Mouse (Mus musculus): ENCODE results near the gene Fgfr2.

Gene Fgfr2

DNA sequence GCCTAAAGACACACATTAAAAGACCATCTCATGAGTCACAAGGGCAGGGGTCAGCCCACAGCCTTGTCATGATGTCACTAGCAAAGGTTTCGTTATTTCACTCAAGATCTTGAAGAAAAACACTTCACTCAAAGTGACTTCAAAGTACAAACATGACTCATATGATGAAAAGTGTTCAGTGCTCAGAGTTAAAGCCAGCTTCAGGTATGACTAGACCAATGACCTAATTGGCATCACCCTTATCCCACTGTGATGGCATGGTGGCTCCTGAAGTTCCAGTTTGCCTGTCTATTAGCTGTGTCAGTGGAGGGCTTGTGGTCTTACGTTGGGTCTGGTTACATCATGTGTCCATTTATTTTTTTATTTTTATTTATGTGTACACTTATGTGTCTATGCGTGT, 36.4 kb upstream of the Fgfr2 start:
- H3K4me1 ChIP-seq (replicated peaks; ENCODE audit: low read depth, low read length) = no peaks in the 10 kb centered on the region
- H3K27me3 ChIP-seq (ENCODE audit: insufficient read depth, low read length) = peaks cover 31% of the 10 kb centered on the region
- H3K36me3 ChIP-seq (ENCODE audit: insufficient read depth, low read length) = no peaks in the 10 kb centered on the region
- no peaks in the 10 kb centered on the region for H3K9me3 ChIP-seq (ENCODE audit: low read length)
- TF ChIP-seq CTCF (conservative IDR thresholded peaks at IDR 0.05; ENCODE audit: low read length) = no peak
- no peak for TF ChIP-seq NANOG (IDR thresholded peaks at IDR 0.05; ENCODE audit: borderline replicate concordance, low read length)
- no peak for TF ChIP-seq POU5F1 (IDR thresholded peaks at IDR 0.05; ENCODE audit: borderline replicate concordance, low read length)
- no peak overlapping the region for H3K4me3 ChIP-seq (replicated peaks; ENCODE audit: low read length)

DNA sequence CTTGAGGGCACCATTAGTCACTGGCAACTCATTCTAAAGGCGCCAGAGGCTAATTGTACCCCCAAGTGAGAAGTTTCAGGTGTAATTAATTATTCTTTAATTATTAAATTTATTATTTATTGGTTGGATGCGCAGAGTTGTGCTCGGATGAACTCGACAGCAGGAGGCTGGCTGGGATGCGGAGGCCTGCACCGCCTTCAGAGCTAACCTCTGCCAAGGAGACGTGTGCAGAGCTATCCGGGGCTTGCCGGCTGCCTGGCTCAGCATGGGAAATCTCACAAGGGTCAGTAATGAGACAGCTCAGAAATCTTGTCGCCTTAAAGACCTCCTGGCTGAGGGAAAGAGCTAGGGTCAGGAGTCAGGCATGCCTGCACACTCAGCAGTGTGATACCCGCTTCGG, 32.5 kb upstream of the Fgfr2 start:
- TF ChIP-seq NANOG (IDR thresholded peaks at IDR 0.05; ENCODE audit: borderline replicate concordance, low read length) = no peak
- Histone ChIP-seq H3K27me3 (ENCODE audit: insufficient read depth, low read length) (peaks cover 26% of the 10 kb centered on the region), H3K36me3 (ENCODE audit: insufficient read depth, low read length) (no peaks in the 10 kb centered on the region), H3K9me3 (ENCODE audit: low read length) (no peaks in the 10 kb centered on the region), H3K4me3 (replicated peaks; ENCODE audit: low read length) (no peak overlapping the region), H3K4me1 (replicated peaks; ENCODE audit: low read depth, low read length) (no peaks in the 10 kb centered on the region)

DNA sequence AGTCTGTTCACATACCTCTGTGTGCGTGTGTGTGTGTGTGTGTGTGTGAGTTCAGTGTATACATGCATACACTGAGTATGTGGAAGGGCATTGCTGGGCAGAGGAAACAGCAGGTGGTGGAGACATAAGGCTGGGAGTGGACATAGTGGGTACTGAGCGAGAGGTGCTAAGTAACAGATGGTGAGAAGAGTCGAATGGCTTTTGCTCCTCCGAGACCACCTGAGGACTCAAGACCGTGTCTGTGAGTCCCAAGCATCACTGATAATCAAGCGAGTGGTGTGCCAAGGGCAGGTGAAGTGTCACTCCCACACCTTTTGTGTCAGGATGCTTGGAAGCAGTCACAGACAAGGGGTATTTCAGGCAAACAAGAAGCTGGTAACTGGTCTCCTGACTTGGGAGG, 31.7 kb upstream of the Fgfr2 start:
- no peaks in the 10 kb centered on the region for H3K9me3 ChIP-seq (ENCODE audit: low read length)
- TF ChIP-seq CTCF (conservative IDR thresholded peaks at IDR 0.05; ENCODE audit: low read length) = no peak
- no peak for TF ChIP-seq NANOG (IDR thresholded peaks at IDR 0.05; ENCODE audit: borderline replicate concordance, low read length)
- no peak for TF ChIP-seq POU5F1 (IDR thresholded peaks at IDR 0.05; ENCODE audit: borderline replicate concordance, low read length)
- no peaks in the 10 kb centered on the region for H3K4me1 ChIP-seq (replicated peaks; ENCODE audit: low read depth, low read length)
- H3K4me3 ChIP-seq (replicated peaks; ENCODE audit: low read length) = no peak overlapping the region
- peaks cover 26% of the 10 kb centered on the region for H3K27me3 ChIP-seq (ENCODE audit: insufficient read depth, low read length)
- no peaks in the 10 kb centered on the region for H3K36me3 ChIP-seq (ENCODE audit: insufficient read depth, low read length)

DNA sequence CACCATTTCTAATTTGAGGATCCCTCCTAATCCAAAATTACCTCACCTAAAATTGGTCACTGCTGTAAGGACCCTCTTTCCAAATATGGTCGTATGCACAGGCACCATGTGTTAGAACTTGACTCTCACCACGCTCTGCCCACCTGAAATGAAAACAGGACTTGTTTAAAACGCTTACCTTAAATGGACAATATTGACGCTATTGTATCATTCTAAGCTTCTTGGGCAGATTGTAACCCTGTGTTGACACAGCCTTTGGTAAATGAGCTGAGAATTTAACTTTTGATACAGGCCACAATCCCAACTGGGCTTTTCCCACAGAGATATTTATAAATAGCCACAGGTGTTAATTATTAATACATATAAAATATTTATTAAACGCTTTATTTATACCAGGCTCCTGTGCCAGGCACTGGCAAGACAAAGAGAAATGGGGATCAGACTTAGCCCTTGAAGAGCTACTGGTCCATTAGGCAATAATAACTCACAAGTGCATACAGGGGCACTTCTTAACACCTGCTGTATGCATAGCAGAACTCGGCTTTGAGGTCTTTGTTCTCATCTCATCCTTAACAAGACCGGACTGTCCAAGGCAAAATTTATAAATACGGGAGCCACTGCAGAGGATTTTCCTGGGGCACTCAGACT, 16.7 kb upstream of the Fgfr2 start:
- Histone ChIP-seq H3K27me3 (ENCODE audit: insufficient read depth, low read length) (peaks cover 21% of the 10 kb centered on the region), H3K36me3 (ENCODE audit: insufficient read depth, low read length) (no peaks in the 10 kb centered on the region), H3K4me3 (replicated peaks; ENCODE audit: low read length) (no peak overlapping the region), H3K9me3 (ENCODE audit: low read length) (no peaks in the 10 kb centered on the region), H3K4me1 (replicated peaks; ENCODE audit: low read depth, low read length) (0 out of 2 replicates have a peak, but pooled peaks cover 6% of the 10 kb centered on the region)
- TF ChIP-seq CTCF (conservative IDR thresholded peaks at IDR 0.05; ENCODE audit: low read length) (no peak), POU5F1 (IDR thresholded peaks at IDR 0.05; ENCODE audit: borderline replicate concordance, low read length) (no peak), NANOG (IDR thresholded peaks at IDR 0.05; ENCODE audit: borderline replicate concordance, low read length) (no peak)

DNA sequence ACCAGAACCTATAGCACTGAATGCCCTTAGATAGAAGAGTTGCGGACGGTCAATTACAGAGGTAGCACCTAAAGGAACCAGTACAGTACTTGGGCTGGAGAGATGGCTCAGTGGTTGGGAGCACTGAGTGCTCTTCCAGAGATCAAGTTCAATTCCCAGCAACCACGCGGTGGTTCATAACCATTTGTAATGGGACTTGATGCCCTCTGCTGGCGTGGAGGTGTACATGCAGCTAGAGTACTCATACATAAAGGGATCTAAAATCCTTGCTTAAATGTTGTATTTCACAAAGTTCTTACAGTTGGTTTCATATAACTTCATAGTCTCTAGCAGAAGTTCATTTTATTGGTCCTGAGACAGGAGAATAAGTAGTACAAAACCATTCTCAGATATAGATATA, 10.4 kb upstream of the Fgfr2 start:
- peak; percentile 55 for TF ChIP-seq CTCF (conservative IDR thresholded peaks at IDR 0.05; ENCODE audit: low read length)
- no peak for TF ChIP-seq NANOG (IDR thresholded peaks at IDR 0.05; ENCODE audit: borderline replicate concordance, low read length)
- no peak for TF ChIP-seq POU5F1 (IDR thresholded peaks at IDR 0.05; ENCODE audit: borderline replicate concordance, low read length)
- Histone ChIP-seq H3K27me3 (ENCODE audit: insufficient read depth, low read length) (peaks cover 35% of the 10 kb centered on the region), H3K36me3 (ENCODE audit: insufficient read depth, low read length) (no peaks in the 10 kb centered on the region), H3K4me1 (replicated peaks; ENCODE audit: low read depth, low read length) (0 out of 2 replicates have a peak, but pooled peaks cover 3% of the 10 kb centered on the region), H3K4me3 (replicated peaks; ENCODE audit: low read length) (no peak overlapping the region), H3K9me3 (ENCODE audit: low read length) (peaks cover 8% of the 10 kb centered on the region)

DNA sequence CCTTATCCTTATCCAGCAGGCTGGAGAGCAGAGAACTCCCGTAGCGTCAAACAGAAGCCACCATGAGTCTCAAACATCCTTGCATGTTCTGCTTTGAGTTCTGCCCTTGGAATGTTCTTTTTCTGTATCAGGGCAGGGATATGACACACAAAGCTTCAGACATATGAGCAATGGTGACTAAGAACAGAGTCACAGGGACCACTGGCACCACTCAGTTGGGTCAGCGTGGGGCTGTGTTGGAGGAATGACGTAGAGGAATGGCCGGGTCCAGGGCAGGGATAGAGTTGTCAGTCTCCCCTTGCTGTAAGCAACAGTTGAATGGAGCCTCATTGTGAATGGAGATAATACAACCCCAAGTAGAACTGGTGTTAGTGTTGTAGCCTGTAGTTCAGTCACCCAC, 9.6 kb upstream of the Fgfr2 start:
- Histone ChIP-seq H3K36me3 (ENCODE audit: insufficient read depth, low read length) (no peaks in the 10 kb centered on the region), H3K27me3 (ENCODE audit: insufficient read depth, low read length) (peaks cover 36% of the 10 kb centered on the region), H3K9me3 (ENCODE audit: low read length) (peaks cover 11% of the 10 kb centered on the region), H3K4me1 (replicated peaks; ENCODE audit: low read depth, low read length) (0 out of 2 replicates have a peak, but pooled peaks cover 3% of the 10 kb centered on the region), H3K4me3 (replicated peaks; ENCODE audit: low read length) (no peak overlapping the region)
- no peak for TF ChIP-seq POU5F1 (IDR thresholded peaks at IDR 0.05; ENCODE audit: borderline replicate concordance, low read length)
- TF ChIP-seq CTCF (conservative IDR thresholded peaks at IDR 0.05; ENCODE audit: low read length) = no peak
- TF ChIP-seq NANOG (IDR thresholded peaks at IDR 0.05; ENCODE audit: borderline replicate concordance, low read length) = no peak

DNA sequence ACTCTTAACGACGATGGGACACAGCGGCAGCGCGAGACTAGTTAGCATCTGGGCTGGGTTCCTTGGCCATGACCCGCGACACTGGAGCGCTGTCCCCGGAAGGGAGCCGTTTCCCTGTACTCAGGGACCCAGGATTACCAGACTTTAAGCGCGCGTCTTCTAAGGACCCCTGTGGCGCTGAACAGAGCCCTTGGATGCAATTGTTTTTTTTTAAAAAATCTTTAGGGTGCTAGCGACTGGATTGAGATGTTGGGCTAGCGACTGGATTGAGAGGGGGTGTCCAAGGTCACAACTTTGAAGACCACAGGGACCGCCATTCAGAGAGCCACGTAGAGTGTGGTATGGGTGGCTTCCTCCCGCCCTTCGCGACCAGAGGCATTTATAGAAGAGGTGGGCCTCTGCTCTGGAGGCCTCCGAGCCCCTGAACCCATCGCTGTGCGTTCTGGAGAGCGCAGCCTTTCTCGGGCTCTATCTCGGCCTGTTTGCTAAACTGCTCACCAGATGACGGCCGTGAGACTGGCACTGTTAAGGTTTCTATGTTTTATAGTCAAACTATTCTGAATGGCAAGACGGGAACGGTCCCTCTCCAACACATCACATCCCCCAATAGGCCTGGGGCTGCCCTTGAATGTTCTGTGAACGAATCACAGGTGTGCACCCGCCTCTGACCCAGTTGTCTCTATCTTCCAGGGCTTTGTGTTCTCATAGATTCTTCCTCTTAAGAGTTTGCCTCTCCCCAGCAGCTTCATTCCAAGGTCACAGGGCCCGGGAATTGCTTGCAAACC, 1.7 kb upstream of the Fgfr2 start:
- peak overlapping the region; percentile 87 for H3K4me3 ChIP-seq (replicated peaks; ENCODE audit: low read length)

DNA sequence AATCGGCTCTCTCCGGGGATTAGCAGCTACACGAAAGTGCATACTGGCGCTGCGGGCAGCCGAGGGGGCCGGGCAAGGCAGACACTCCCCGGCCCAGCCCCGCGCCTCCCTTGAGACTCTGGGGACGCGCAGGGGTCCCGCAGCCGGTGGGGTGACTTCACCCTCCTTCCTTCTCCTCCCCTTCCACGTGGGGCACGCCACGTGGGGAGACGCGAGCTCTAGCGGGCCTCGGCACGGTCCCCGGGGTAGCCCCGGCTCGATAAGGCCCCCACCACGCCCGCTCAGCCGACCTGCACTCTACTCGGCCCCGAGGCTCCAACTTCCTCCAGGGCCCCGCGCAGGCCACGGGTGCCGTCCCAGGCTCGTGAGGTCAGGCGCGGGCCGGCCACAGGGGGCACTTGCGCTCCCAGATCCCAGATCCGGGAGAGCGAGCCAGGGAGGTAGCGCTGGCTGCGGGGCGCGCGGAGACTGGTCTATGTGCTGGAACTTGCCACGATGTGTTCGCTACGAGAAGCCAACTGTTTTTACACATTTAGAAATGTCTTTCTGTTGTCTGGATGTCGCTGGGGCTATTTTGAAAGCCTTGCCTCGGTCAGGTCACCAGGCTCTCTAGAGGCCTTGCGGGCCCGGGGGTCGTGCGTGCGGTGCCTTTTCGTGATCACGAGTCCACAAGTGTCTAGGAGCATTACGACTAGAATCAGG, 1.0 kb upstream of the Fgfr2 start, which contains the start of gene Ctbp2:
Gene Ctbp2 (minus strand): TSS at position 356 of the 702 bp plus-strand sequence.
- Histone ChIP-seq H3K4me1 (replicated peaks; ENCODE audit: low read depth, low read length) (peaks cover 41% of the 10 kb centered on the region), H3K27me3 (ENCODE audit: insufficient read depth, low read length) (peaks cover 35% of the 10 kb centered on the region)
- TF ChIP-seq NANOG (IDR thresholded peaks at IDR 0.05; ENCODE audit: borderline replicate concordance, low read length) = no peak
- no peak for TF ChIP-seq POU5F1 (IDR thresholded peaks at IDR 0.05; ENCODE audit: borderline replicate concordance, low read length)
- TF ChIP-seq CTCF (conservative IDR thresholded peaks at IDR 0.05; ENCODE audit: low read length) = no peak

More for the DNA sequence above, 1.7 kb upstream of the Fgfr2 start:
- H3K36me3 ChIP-seq (ENCODE audit: insufficient read depth, low read length) = peaks cover 5% of the 10 kb centered on the region; the same call in 1 of the 2 replicates
- H3K27me3 ChIP-seq (ENCODE audit: insufficient read depth, low read length) = peaks cover 42% of the 10 kb centered on the region
- peaks cover 34% of the 10 kb centered on the region for H3K4me1 ChIP-seq (replicated peaks; ENCODE audit: low read depth, low read length)
- TF ChIP-seq NANOG (IDR thresholded peaks at IDR 0.05; ENCODE audit: borderline replicate concordance, low read length) (no peak), CTCF (conservative IDR thresholded peaks at IDR 0.05; ENCODE audit: low read length) (no peak), POU5F1 (IDR thresholded peaks at IDR 0.05; ENCODE audit: borderline replicate concordance, low read length) (no peak)
- H3K9me3 ChIP-seq (ENCODE audit: low read length) = peaks cover 11% of the 10 kb centered on the region

More for the DNA sequence above, 1.0 kb upstream of the Fgfr2 start, which contains the start of gene Ctbp2:
- peak within 1 kb of the TSS; percentile 96 for H3K4me3 ChIP-seq (replicated peaks; ENCODE audit: low read length)
- H3K9me3 ChIP-seq (ENCODE audit: low read length) = peaks cover 9% of the 10 kb centered on the region
- H3K36me3 ChIP-seq (ENCODE audit: insufficient read depth, low read length) = peaks cover 10% of the 10 kb centered on the region; the same call in 1 of the 2 replicates

All from E14TG2a.4 (cell line).